Mouse (Mus musculus) adrenal gland, adult 10 weeks (tissue): Measurements from ENCODE around the gene Foxd4. TPM values are rescaled to one million over a fixed set of nuclear protein-coding genes. Genes with fewer than 3 reads are reported as not detected.

Source experiments
- polyA plus RNA-seq: library from polyadenylated mRNA; stranded (reverse); fragments of 350-450 nt; fragmentation: Illumina TruSeq; extraction: RNeasy Lipid Tissue Mini Kit (QIAGEN cat#74804); gene quantifications from one replicate; pipeline ENCODE4 v1.2.3, GENCODE M21; 2014; ENCODE audit warnings: low read depth, low replicate concordance

The Foxd4 gene
- not detected for polyA plus RNA-seq

DNA sequence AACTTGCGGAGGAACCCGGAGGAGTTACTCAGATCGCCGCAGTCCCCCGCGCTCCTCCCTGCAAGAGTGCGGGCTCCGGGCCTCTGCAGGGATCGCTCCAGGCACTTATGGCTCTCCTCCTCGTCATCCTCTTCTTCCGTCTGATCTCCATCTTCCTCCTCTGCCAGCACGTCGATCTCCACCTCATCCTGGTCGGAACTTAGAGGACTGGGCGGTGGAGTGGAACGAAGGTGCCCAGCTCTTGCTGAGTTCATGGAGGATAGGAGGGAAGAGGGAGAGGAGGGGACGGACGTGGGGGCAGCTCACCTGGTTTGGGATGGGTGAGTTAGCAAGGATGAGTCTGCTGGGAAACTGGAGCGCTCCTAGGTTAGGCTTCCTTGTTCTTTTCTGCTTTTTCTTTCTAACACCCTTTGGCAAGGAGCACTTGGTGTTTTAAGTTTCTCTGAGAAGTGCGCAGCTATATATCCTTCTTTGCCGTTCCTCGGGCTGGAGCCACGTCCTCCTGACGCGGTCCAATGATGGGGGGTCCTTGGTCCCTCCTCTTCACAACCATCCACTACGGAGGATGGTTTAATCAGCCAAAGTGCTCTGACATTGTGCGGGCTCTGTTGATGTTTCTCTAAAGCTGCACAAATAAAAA is at the start of gene Foxd4:
Gene Foxd4 (minus strand): TSS at position 617 of the 640 bp plus-strand sequence.

DNA sequence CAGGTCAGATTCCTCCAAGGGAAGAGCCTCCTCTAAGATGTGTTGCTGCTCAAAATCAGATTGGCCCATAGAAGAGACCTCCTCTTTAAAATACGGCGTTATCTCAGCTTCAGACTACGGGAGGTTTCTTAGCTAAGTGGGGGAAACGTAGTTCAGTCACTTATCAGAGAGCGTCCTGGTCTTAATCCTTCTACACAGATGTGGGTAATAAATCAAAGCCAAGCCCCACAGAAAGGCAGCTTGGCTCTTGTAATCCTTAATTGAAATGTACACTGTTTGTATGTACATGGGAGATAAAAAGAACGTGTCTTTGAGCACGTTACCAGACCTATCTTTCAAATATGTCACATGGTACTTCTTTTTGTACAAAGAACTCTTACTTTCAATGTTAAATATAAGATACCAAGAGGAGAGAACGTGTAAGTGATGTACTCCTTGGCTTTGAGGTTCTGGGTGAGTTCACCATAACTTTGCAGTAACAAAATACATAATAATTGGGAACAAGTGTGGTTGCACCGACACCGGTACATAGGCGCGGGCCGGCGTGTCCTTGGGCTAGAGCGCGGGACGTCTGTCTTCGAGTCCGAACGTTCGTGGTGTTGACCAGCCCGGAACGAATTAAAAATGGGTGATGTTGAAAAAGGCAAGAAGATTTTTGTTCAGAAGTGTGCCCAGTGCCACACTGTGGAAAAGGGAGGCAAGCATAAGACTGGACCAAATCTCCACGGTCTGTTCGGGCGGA is 25.7 kb downstream of the Foxd4 start, which contains the start of gene Gm10053:
Gene Gm10053 (plus strand): TSS at position 558 of the 742 bp plus-strand sequence.

DNA sequence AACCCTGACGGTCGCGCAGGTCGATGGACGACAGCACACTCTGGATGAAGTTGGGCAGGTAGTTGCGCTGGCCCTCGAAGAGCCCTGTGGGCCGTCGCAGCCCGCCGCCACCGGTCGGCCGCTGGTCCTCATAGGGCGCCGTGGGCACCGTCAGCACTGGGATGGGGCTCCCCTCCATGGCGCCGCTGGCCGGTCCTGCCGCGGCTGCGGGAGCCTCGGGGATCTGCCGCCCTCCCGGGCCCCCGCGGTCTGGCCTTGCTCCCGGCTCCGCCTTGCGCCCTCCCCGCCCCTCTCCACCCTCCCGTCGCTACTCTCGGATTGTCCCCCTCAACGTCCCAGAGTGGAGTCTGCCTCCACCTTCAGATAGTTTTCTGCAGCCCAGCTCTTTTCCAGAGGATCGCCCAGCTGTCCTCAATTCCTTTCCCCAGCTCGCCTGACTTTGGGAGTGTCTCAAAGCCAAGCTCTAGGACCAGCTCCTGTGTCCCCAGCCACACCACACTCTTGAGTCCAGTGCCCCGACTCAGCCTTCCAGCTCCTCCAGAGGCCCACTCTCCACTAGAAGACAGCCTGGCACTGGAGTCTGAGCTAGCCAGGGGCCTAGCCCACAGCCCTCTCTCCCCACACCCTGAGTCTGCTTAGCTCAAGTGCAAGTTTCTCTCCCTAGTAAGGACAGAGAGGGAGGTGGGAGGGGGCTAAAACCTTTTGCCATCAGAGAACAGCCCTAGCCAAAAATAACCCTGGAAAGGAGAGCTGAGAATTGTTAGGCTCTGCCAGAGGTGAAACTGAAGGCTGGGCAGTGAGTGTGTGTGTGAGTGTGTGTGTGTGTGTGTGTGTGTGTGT is 39.2 kb downstream of the Foxd4 start, which contains the start of gene Pgm5:
Gene Pgm5 (minus strand): TSS at position 244 of the 840 bp plus-strand sequence.

Other genes starting within 250 kb of the Foxd4 start
- gene Tmem252, start 227.2 kb downstream of the Foxd4 start, polyA plus RNA-seq: 0.17 TPM
- 19.6 TPM for gene Pgm5, start 39.3 kb downstream of the Foxd4 start, polyA plus RNA-seq
- gene Gm10053, start 25.5 kb downstream of the Foxd4 start, polyA plus RNA-seq: 384 TPM
- gene Cbwd1, start 60.4 kb upstream of the Foxd4 start, polyA plus RNA-seq: 58.1 TPM
- gene Dock8, start 98.3 kb upstream of the Foxd4 start, polyA plus RNA-seq: 5.5 TPM